9 mouse cellular contexts compared by ENCODE assay signal in genomic region chr7:30089405-30089804, GRCm38 (mm10). TPM values are rescaled to one million over a fixed set of nuclear protein-coding genes. Genes with fewer than 3 reads are reported as not detected.
DNase-seq lines count a peak whose midpoint lies in the region; ATAC-seq and TF ChIP-seq lines count a peak whose summit lies in the region.
"Had no signal": no experiment of that assay in that cellular context is flagged by ENCODE, and none has a peak within 500 bp of the region (broad histone marks: within the 10 kb centered on the region; RNA-seq: fewer than 3 reads in every experiment).

No protein-coding gene starts in this region.

- peak; percentile 50 for DNase-seq in cerebellum, adult 9-11 months
- no peak for DNase-seq in cerebellum, adult 11 months
- peak; percentile 4 for DNase-seq in thymus, adult 2 months
- no peak for DNase-seq in thymus, postnatal 25 days
- DNase-seq in stomach, postnatal 0 days (ENCODE audit: low spot score), result no peak
- no peak for DNase-seq in adrenal gland, postnatal 36 days
- no peak for DNase-seq in right cerebral cortex, adult 2 months (ENCODE audit: low spot score in 2 of 2)
- DNase-seq: right cerebral cortex, postnatal 14 days had no signal

- no peak for TF ChIP-seq CTCF in thymus, adult 2 months (IDR thresholded peaks at IDR 0.05; ENCODE audit: borderline replicate concordance, control insufficient read depth, extremely low read depth, insufficient read depth, low read length, poor library complexity)
- no peak for TF ChIP-seq CTCF in stomach, postnatal 0 days (IDR thresholded peaks at IDR 0.05; ENCODE audit: low read depth)

- H3K9ac ChIP-seq in limb, embryonic 15.5 days, result peak overlapping the region; percentile 61
- peak overlapping the region; percentile 67; the same call in 1 of the 2 replicates for H3K9ac ChIP-seq in stomach, postnatal 0 days (ENCODE audit: low read length)

- peak overlapping the region; percentile 73 for H3K4me2 ChIP-seq in limb, embryonic 15.5 days
- peak overlapping the region; percentile 68 for H3K4me2 ChIP-seq in stomach, postnatal 0 days (replicated peaks; ENCODE audit: low read depth)

- no peaks in the 10 kb centered on the region; the same call in 1 of the 2 replicates for H3K9me3 ChIP-seq in limb, embryonic 15.5 days
- no peaks in the 10 kb centered on the region for H3K9me3 ChIP-seq in stomach, postnatal 0 days (ENCODE audit: control insufficient read depth, low read length)

- H3K27ac ChIP-seq in thymus, adult 2 months (ENCODE audit: control insufficient read depth, insufficient read depth, low read length), result no peak overlapping the region
- no peak overlapping the region for H3K27ac ChIP-seq in limb, embryonic 15.5 days
- H3K27ac ChIP-seq in stomach, postnatal 0 days (replicated peaks), result no peak overlapping the region

- no peak for TF ChIP-seq POLR2A in thymus, adult 2 months (IDR thresholded peaks at IDR 0.05; ENCODE audit: control insufficient read depth, extremely low read depth, insufficient read depth, low read length, poor library complexity)

- H3K27me3 ChIP-seq in thymus, adult 2 months (ENCODE audit: control insufficient read depth, insufficient read depth, low read length), result no peaks in the 10 kb centered on the region
- no peaks in the 10 kb centered on the region for H3K27me3 ChIP-seq in limb, embryonic 15.5 days
- no peaks in the 10 kb centered on the region for H3K27me3 ChIP-seq in stomach, postnatal 0 days (ENCODE audit: control insufficient read depth, insufficient read depth, low read length)

- WGBS in thymus, adult 2 months, result 41% methylated on average over 6 of the region's 6 CpGs
- 15% methylated on average over 6 of the region's 6 CpGs for WGBS in limb, embryonic 15.5 days
- 11% methylated on average over 6 of the region's 6 CpGs for WGBS in stomach, postnatal 0 days

- H3K36me3 ChIP-seq in thymus, adult 2 months (ENCODE audit: control insufficient read depth, insufficient read depth, low read length), result no peaks in the 10 kb centered on the region
- H3K36me3 ChIP-seq in limb, embryonic 15.5 days, result peaks cover 28% of the 10 kb centered on the region
- peaks cover 2% of the 10 kb centered on the region; the same call in 1 of the 2 replicates for H3K36me3 ChIP-seq in stomach, postnatal 0 days (ENCODE audit: control insufficient read depth, insufficient read depth, low read length)

- no peak for TF ChIP-seq EP300 in stomach, postnatal 0 days (optimal IDR thresholded peaks at IDR 0.05)

- no peak overlapping the region for H3K4me3 ChIP-seq in thymus, adult 2 months (ENCODE audit: control insufficient read depth, insufficient read depth, low read length)
- peak overlapping the region; percentile 62 for H3K4me3 ChIP-seq in limb, embryonic 15.5 days
- peak overlapping the region; percentile 60 for H3K4me3 ChIP-seq in stomach, postnatal 0 days (ENCODE audit: low read depth, low read length)

- H3K4me1 ChIP-seq in thymus, adult 2 months (replicated peaks; ENCODE audit: control insufficient read depth, insufficient read depth, low read length), result peaks cover 12% of the 10 kb centered on the region
- peaks cover 25% of the 10 kb centered on the region for H3K4me1 ChIP-seq in limb, embryonic 15.5 days
- H3K4me1 ChIP-seq in stomach, postnatal 0 days (replicated peaks; ENCODE audit: control insufficient read depth, insufficient read depth), result peaks cover 7% of the 10 kb centered on the region

- no peak for ATAC-seq in limb, embryonic 15.5 days (ENCODE audit: insufficient number of reproducible peaks, low FRiP score, low TSS enrichment, low read depth)
- ATAC-seq in stomach, postnatal 0 days (ENCODE audit: low FRiP score, low TSS enrichment), result no peak

RNA-seq across cellular contexts. Expression of gene Gm26920, which starts 0.8 kb away (rescaled TPM):
- polyA plus RNA-seq in thymus, adult 2 months (2012; rRNA removed), result not detected in 2 replicates
- polyA plus RNA-seq in limb, embryonic 15.5 days (2015; fragmentation: Nextera tagmentation; extraction: Ambion mirVana), result 1.1 and 2.3 TPM in 2 replicates
- polyA plus RNA-seq in stomach, postnatal 0 days (2015; fragmentation: Nextera tagmentation; extraction: Ambion mirVana), result 0.36 and 0.38 TPM in 2 replicates
- total RNA-seq in adrenal gland, postnatal 36 days (2021), result not detected

RNA-seq across cellular contexts. Expression of gene Zfp566, which starts 0.9 kb away (rescaled TPM):
- 4.4 and 6.8 TPM in 2 replicates for polyA plus RNA-seq in thymus, adult 2 months (2012; rRNA removed)
- polyA plus RNA-seq in limb, embryonic 15.5 days (2015; fragmentation: Nextera tagmentation; extraction: Ambion mirVana), result 9.5 and 12.7 TPM in 2 replicates
- polyA plus RNA-seq in stomach, postnatal 0 days (2015; fragmentation: Nextera tagmentation; extraction: Ambion mirVana), result 3.4 and 3.8 TPM in 2 replicates
- total RNA-seq in adrenal gland, postnatal 36 days (2021), result 1 to 10 TPM; 1.8 to 2.8 TPM

RNA-seq across cellular contexts. Expression of gene Zfp260, which starts 5.2 kb away (rescaled TPM):
- polyA plus RNA-seq in thymus, adult 2 months (2012; rRNA removed), result 30.6 and 36.4 TPM in 2 replicates
- 132 and 137 TPM in 2 replicates for polyA plus RNA-seq in limb, embryonic 15.5 days (2015; fragmentation: Nextera tagmentation; extraction: Ambion mirVana)
- polyA plus RNA-seq in stomach, postnatal 0 days (2015; fragmentation: Nextera tagmentation; extraction: Ambion mirVana), result 44.6 and 44.8 TPM in 2 replicates
- 10 to 100 TPM; 35.3 to 41.5 TPM for total RNA-seq in adrenal gland, postnatal 36 days (2021)

RNA-seq across cellular contexts. Expression of gene Zfp82, which starts 16.7 kb away (rescaled TPM):
- polyA plus RNA-seq in thymus, adult 2 months (2012; rRNA removed), result 1.5 and 1.7 TPM in 2 replicates
- polyA plus RNA-seq in limb, embryonic 15.5 days (2015; fragmentation: Nextera tagmentation; extraction: Ambion mirVana), result 8.2 and 8.3 TPM in 2 replicates
- polyA plus RNA-seq in stomach, postnatal 0 days (2015; fragmentation: Nextera tagmentation; extraction: Ambion mirVana), result 1.9 and 2.1 TPM in 2 replicates
- total RNA-seq in adrenal gland, postnatal 36 days (2021), result 1 to 10 TPM; 1.7 to 2.0 TPM

RNA-seq across cellular contexts. Expression of gene Zfp382, which starts 32.3 kb away (rescaled TPM):
- polyA plus RNA-seq in thymus, adult 2 months (2012; rRNA removed), result 5.4 and 8.1 TPM in 2 replicates
- polyA plus RNA-seq in limb, embryonic 15.5 days (2015; fragmentation: Nextera tagmentation; extraction: Ambion mirVana), result 13.2 and 13.8 TPM in 2 replicates
- 2.4 and 3.0 TPM in 2 replicates for polyA plus RNA-seq in stomach, postnatal 0 days (2015; fragmentation: Nextera tagmentation; extraction: Ambion mirVana)
- total RNA-seq in adrenal gland, postnatal 36 days (2021), result 1 to 10 TPM; 4.2 to 5.5 TPM

Comparison
In these comparisons a context has a peak if more than half of its experiments do, and no peak if none do; other contexts are left out.
1. DNase-seq: peak in cerebellum, adult 9-11 months (single experiment) and thymus, adult 2 months (single experiment); none in cerebellum, adult 11 months (single experiment), thymus, postnatal 25 days (single experiment), stomach, postnatal 0 days (single experiment), adrenal gland, postnatal 36 days (0 of 2) and right cerebral cortex, adult 2 months (0 of 2).